ENCODE assay signal across 17 mouse cellular contexts in genomic region chr1:131022591-131023249, GRCm38 (mm10). TPM values are rescaled to one million over a fixed set of nuclear protein-coding genes. Genes with fewer than 3 reads are reported as not detected.
DNase-seq lines count a peak whose midpoint lies in the region.
"Had no signal": no experiment of that assay in that cellular context is flagged by ENCODE, and none has a peak within 500 bp of the region (broad histone marks: within the 10 kb centered on the region; RNA-seq: fewer than 3 reads in every experiment).

No protein-coding gene starts in this region.

- H3K4me1 ChIP-seq in midbrain, embryonic 10.5 days, result peaks cover 6% of the 10 kb centered on the region
- H3K4me1 ChIP-seq: embryonic facial prominence, embryonic 12.5 days; forebrain, embryonic 13.5 days; heart, embryonic 12.5 days had no signal

- peak; percentile 9 to 31 for DNase-seq in layer of hippocampus, postnatal 14 days (ENCODE audit: low spot score in 2 of 2)
- DNase-seq in layer of hippocampus, adult 8-10 months (ENCODE audit: low spot score in 2 of 2), result no peak
- DNase-seq in cerebellum, adult 8-10 months, result peak; percentile 7
- DNase-seq in kidney, postnatal 25 days, result peak; percentile 8 to 50
- no peak for DNase-seq in left cerebral cortex, postnatal 25 days (ENCODE audit: low spot score in 2 of 2)
- DNase-seq in adrenal gland, postnatal 10 days, result no peak
- DNase-seq in midbrain, embryonic 10.5 days (ENCODE audit: low spot score), result no peak
- DNase-seq in adrenal gland, adult 8-10 months, result no peak
- DNase-seq: gastrocnemius, postnatal 25 days; left cerebral cortex, postnatal 4 days; lung, embryonic 14.5 days had no signal

- no peaks in the 10 kb centered on the region for H3K36me3 ChIP-seq in midbrain, embryonic 10.5 days
- H3K36me3 ChIP-seq: embryonic facial prominence, embryonic 12.5 days; heart, embryonic 12.5 days had no signal

- H3K27me3 ChIP-seq in midbrain, embryonic 10.5 days (ENCODE audit: low read depth, poor library complexity, severe bottlenecking), result no peaks in the 10 kb centered on the region
- H3K27me3 ChIP-seq: embryonic facial prominence, embryonic 12.5 days; forebrain, embryonic 13.5 days had no signal

- intact Hi-C loops in left cerebral cortex, postnatal 25 days (cut with DNase I), result no loop called here

- WGBS in midbrain, embryonic 10.5 days, result 72% methylated on average over 5 of the region's 5 CpGs

- no peaks in the 10 kb centered on the region for H3K9me3 ChIP-seq in midbrain, embryonic 10.5 days (replicated peaks)
- H3K9me3 ChIP-seq: embryonic facial prominence, embryonic 12.5 days; forebrain, embryonic 13.5 days; heart, embryonic 12.5 days had no signal

- H3K27ac ChIP-seq in midbrain, embryonic 10.5 days (replicated peaks), result no peak overlapping the region
- H3K27ac ChIP-seq: embryonic facial prominence, embryonic 12.5 days; forebrain, embryonic 13.5 days had no signal

- no peak overlapping the region for H3K4me3 ChIP-seq in midbrain, embryonic 10.5 days
- H3K4me3 ChIP-seq: embryonic facial prominence, embryonic 12.5 days; forebrain, embryonic 13.5 days; heart, embryonic 12.5 days; myocyte had no signal

RNA-seq across cellular contexts. Expression of gene Il10, which starts 3.1 kb away (rescaled TPM):
- total RNA-seq in layer of hippocampus, postnatal 14 days (2021), result not detected
- not detected for total RNA-seq in layer of hippocampus, adult 8-10 months (2022)
- not detected for total RNA-seq in left cerebral cortex, postnatal 25 days (2021)
- total RNA-seq in adrenal gland, postnatal 10 days (2021), result not detected
- polyA plus RNA-seq in midbrain, embryonic 10.5 days (2016; fragmentation: Nextera tagmentation; extraction: Ambion mirVana), result not detected in 2 replicates
- under 1 TPM in 1 of 4 experiments, not detected in 3; 0.30 TPM for total RNA-seq in adrenal gland, adult 8-10 months (2022)
- total RNA-seq: gastrocnemius, postnatal 25 days had no signal
- polyA plus RNA-seq: embryonic facial prominence, embryonic 12.5 days; forebrain, embryonic 13.5 days; heart, embryonic 12.5 days; hindbrain, embryonic 11.5 days; lung, embryonic 14.5 days; myocyte; small intestine, adult 2 months had no signal

Comparison
In these comparisons a context has a peak if more than half of its experiments do, and no peak if none do; other contexts are left out.
1. DNase-seq: peak in layer of hippocampus, postnatal 14 days (2 of 2), cerebellum, adult 8-10 months (single experiment) and kidney, postnatal 25 days (2 of 2); none in layer of hippocampus, adult 8-10 months (0 of 2), left cerebral cortex, postnatal 25 days (0 of 2), adrenal gland, postnatal 10 days (single experiment), midbrain, embryonic 10.5 days (single experiment) and adrenal gland, adult 8-10 months (single experiment).